Mouse (Mus musculus): Measurements from ENCODE around the gene Slc35g3. TPM values are rescaled to one million over a fixed set of nuclear protein-coding genes. Genes with fewer than 3 reads are reported as not detected.

Slc35g3 gene
- polyA plus RNA-seq, 1 experiment from 2014 or later: not detected

GRCm38 (mm10) chr11:69776488-69776887, 14.7 kb upstream of the Slc35g3 start:
- 87% methylated on average over 20 of the region's 20 CpGs for WGBS

GRCm38 (mm10) chr11:69775716-69776115, 13.9 kb upstream of the Slc35g3 start:
- 60% methylated on average over 10 of the region's 10 CpGs for WGBS
- Histone ChIP-seq H3K27me3 (ENCODE audit: control insufficient read depth, insufficient read depth, low read length) (no peaks in the 10 kb centered on the region), H3K27ac (ENCODE audit: low read depth, low read length) (no peak overlapping the region), H3K4me1 (ENCODE audit: control insufficient read depth, insufficient read depth, low read length) (no peaks in the 10 kb centered on the region), H3K9ac (replicated peaks; ENCODE audit: low read depth, low read length) (no peak overlapping the region), H3K4me2 (ENCODE audit: low read depth, low read length) (no peak overlapping the region), H3K9me3 (ENCODE audit: control insufficient read depth, low read length) (no peaks in the 10 kb centered on the region), H3K4me3 (ENCODE audit: low read depth, low read length) (no peak overlapping the region), H3K36me3 (ENCODE audit: control insufficient read depth, insufficient read depth, low read length) (peaks cover 5% of the 10 kb centered on the region; the same call in 1 of the 2 replicates)
- no peak for ATAC-seq (ENCODE audit: low read depth)

More at GRCm38 (mm10) chr11:69776488-69776887, 14.7 kb upstream of the Slc35g3 start:
- Histone ChIP-seq H3K4me1 (ENCODE audit: control insufficient read depth, insufficient read depth, low read length) (no peaks in the 10 kb centered on the region), H3K4me3 (ENCODE audit: low read depth, low read length) (no peak overlapping the region), H3K27me3 (ENCODE audit: control insufficient read depth, insufficient read depth, low read length) (no peaks in the 10 kb centered on the region), H3K27ac (ENCODE audit: low read depth, low read length) (no peak overlapping the region), H3K4me2 (ENCODE audit: low read depth, low read length) (no peak overlapping the region), H3K9ac (replicated peaks; ENCODE audit: low read depth, low read length) (no peak overlapping the region), H3K9me3 (ENCODE audit: control insufficient read depth, low read length) (no peaks in the 10 kb centered on the region), H3K36me3 (ENCODE audit: control insufficient read depth, insufficient read depth, low read length) (peaks cover 5% of the 10 kb centered on the region; the same call in 1 of the 2 replicates)
- ATAC-seq (ENCODE audit: low read depth): no peak

GRCm38 (mm10) chr11:69774961-69775360, 13.2 kb upstream of the Slc35g3 start:
- H3K27me3 ChIP-seq (ENCODE audit: control insufficient read depth, insufficient read depth, low read length): no peaks in the 10 kb centered on the region
- H3K9me3 ChIP-seq (ENCODE audit: control insufficient read depth, low read length): no peaks in the 10 kb centered on the region
- no peak overlapping the region for H3K4me2 ChIP-seq (ENCODE audit: low read depth, low read length)
- no peak for ATAC-seq (ENCODE audit: low read depth)
- no peak overlapping the region for H3K27ac ChIP-seq (ENCODE audit: low read depth, low read length)
- peaks cover 5% of the 10 kb centered on the region; the same call in 1 of the 2 replicates for H3K36me3 ChIP-seq (ENCODE audit: control insufficient read depth, insufficient read depth, low read length)
- no peak overlapping the region for H3K4me3 ChIP-seq (ENCODE audit: low read depth, low read length)
- 58% methylated on average over 5 of the region's 5 CpGs for WGBS
- no peak overlapping the region for H3K9ac ChIP-seq (replicated peaks; ENCODE audit: low read depth, low read length)
- H3K4me1 ChIP-seq (ENCODE audit: control insufficient read depth, insufficient read depth, low read length): no peaks in the 10 kb centered on the region

GRCm38 (mm10) chr11:69767625-69767909, 5.8 kb upstream of the Slc35g3 start:
- no peak overlapping the region for H3K4me3 ChIP-seq (ENCODE audit: low read depth, low read length)
- H3K9ac ChIP-seq (replicated peaks; ENCODE audit: low read depth, low read length): peak overlapping the region; percentile 25; the same call in 1 of the 2 replicates

GRCm38 (mm10) chr11:69766872-69767624, 5.3 kb upstream of the Slc35g3 start:
- Histone ChIP-seq H3K36me3 (ENCODE audit: control insufficient read depth, insufficient read depth, low read length) (no peaks in the 10 kb centered on the region), H3K4me2 (ENCODE audit: low read depth, low read length) (peak overlapping the region; percentile 58), H3K9ac (replicated peaks; ENCODE audit: low read depth, low read length) (peak overlapping the region; percentile 98), H3K9me3 (ENCODE audit: control insufficient read depth, low read length) (no peaks in the 10 kb centered on the region), H3K4me3 (ENCODE audit: low read depth, low read length) (peak overlapping the region; percentile 86), H3K4me1 (ENCODE audit: control insufficient read depth, insufficient read depth, low read length) (peaks cover 13% of the 10 kb centered on the region), H3K27me3 (ENCODE audit: control insufficient read depth, insufficient read depth, low read length) (no peaks in the 10 kb centered on the region), H3K27ac (ENCODE audit: low read depth, low read length) (no peak overlapping the region; the same call in 1 of the 2 replicates)
- 67% methylated on average over 13 of the region's 13 CpGs for WGBS
- no peak for ATAC-seq (ENCODE audit: low read depth)

More at GRCm38 (mm10) chr11:69767625-69767909, 5.8 kb upstream of the Slc35g3 start:
- H3K36me3 ChIP-seq (ENCODE audit: control insufficient read depth, insufficient read depth, low read length): no peaks in the 10 kb centered on the region
- H3K9me3 ChIP-seq (ENCODE audit: control insufficient read depth, low read length): no peaks in the 10 kb centered on the region
- no peak overlapping the region for H3K27ac ChIP-seq (ENCODE audit: low read depth, low read length)
- H3K4me2 ChIP-seq (ENCODE audit: low read depth, low read length): peak overlapping the region; percentile 58
- peaks cover 13% of the 10 kb centered on the region for H3K4me1 ChIP-seq (ENCODE audit: control insufficient read depth, insufficient read depth, low read length)
- ATAC-seq (ENCODE audit: low read depth): no peak
- WGBS: 69% methylated on average over 4 of the region's 4 CpGs
- H3K27me3 ChIP-seq (ENCODE audit: control insufficient read depth, insufficient read depth, low read length): no peaks in the 10 kb centered on the region

GRCm38 (mm10) chr11:69766126-69766609, 4.4 kb upstream of the Slc35g3 start:
- Histone ChIP-seq H3K4me3 (ENCODE audit: low read depth, low read length) (peak overlapping the region; percentile 86), H3K4me1 (ENCODE audit: control insufficient read depth, insufficient read depth, low read length) (peaks cover 13% of the 10 kb centered on the region), H3K27ac (ENCODE audit: low read depth, low read length) (peak overlapping the region; percentile 89), H3K4me2 (ENCODE audit: low read depth, low read length) (peak overlapping the region; percentile 58), H3K36me3 (ENCODE audit: control insufficient read depth, insufficient read depth, low read length) (no peaks in the 10 kb centered on the region), H3K27me3 (ENCODE audit: control insufficient read depth, insufficient read depth, low read length) (no peaks in the 10 kb centered on the region), H3K9me3 (ENCODE audit: control insufficient read depth, low read length) (no peaks in the 10 kb centered on the region), H3K9ac (replicated peaks; ENCODE audit: low read depth, low read length) (peak overlapping the region; percentile 98)
- WGBS: under 1% methylated on average over 26 of the region's 37 CpGs
- ATAC-seq (ENCODE audit: low read depth): peak; percentile 81

GRCm38 (mm10) chr11:69765221-69766125, 3.7 kb upstream of the Slc35g3 start, which contains the start of gene Zbtb4:
Zbtb4 (plus strand) TSS chr11:69765912.
- WGBS: 15% methylated on average over 49 of the region's 55 CpGs

GRCm38 (mm10) chr11:69763551-69763950, 1.8 kb upstream of the Slc35g3 start:
- WGBS: 71% methylated on average over 7 of the region's 7 CpGs
- Histone ChIP-seq H3K36me3 (ENCODE audit: control insufficient read depth, insufficient read depth, low read length) (no peaks in the 10 kb centered on the region), H3K9ac (replicated peaks; ENCODE audit: low read depth, low read length) (no peak overlapping the region), H3K27ac (ENCODE audit: low read depth, low read length) (no peak overlapping the region), H3K4me1 (ENCODE audit: control insufficient read depth, insufficient read depth, low read length) (peaks cover 26% of the 10 kb centered on the region), H3K9me3 (ENCODE audit: control insufficient read depth, low read length) (no peaks in the 10 kb centered on the region), H3K4me3 (ENCODE audit: low read depth, low read length) (no peak overlapping the region), H3K4me2 (ENCODE audit: low read depth, low read length) (no peak overlapping the region), H3K27me3 (ENCODE audit: control insufficient read depth, insufficient read depth, low read length) (no peaks in the 10 kb centered on the region)
- ATAC-seq (ENCODE audit: low read depth): no peak

More at GRCm38 (mm10) chr11:69765221-69766125, 3.7 kb upstream of the Slc35g3 start, which contains the start of gene Zbtb4:
- Histone ChIP-seq H3K36me3 (ENCODE audit: control insufficient read depth, insufficient read depth, low read length) (no peaks in the 10 kb centered on the region), H3K4me3 (ENCODE audit: low read depth, low read length) (peak within 1 kb of the TSS; percentile 86), H3K9me3 (ENCODE audit: control insufficient read depth, low read length) (no peaks in the 10 kb centered on the region), H3K27ac (ENCODE audit: low read depth, low read length) (peak within 1 kb of the TSS; percentile 89), H3K4me2 (ENCODE audit: low read depth, low read length) (peak within 1 kb of the TSS; percentile 58), H3K27me3 (ENCODE audit: control insufficient read depth, insufficient read depth, low read length) (no peaks in the 10 kb centered on the region), H3K4me1 (ENCODE audit: control insufficient read depth, insufficient read depth, low read length) (peaks cover 18% of the 10 kb centered on the region), H3K9ac (replicated peaks; ENCODE audit: low read depth, low read length) (peak within 1 kb of the TSS; percentile 98)
- peak; percentile 64 for ATAC-seq (ENCODE audit: low read depth)
